Mouse (Mus musculus): ENCODE results near the gene Stum. TPM values are rescaled to one million over a fixed set of nuclear protein-coding genes. Genes with fewer than 3 reads are reported as not detected.
A peak's percentile ranks its signal among the peaks of the same experiment; 100 is the strongest.

Gene Stum
- total and polyA plus RNA-seq, 3 experiments: 0.42 to 0.61 (median 0.51) TPM

GRCm38 (mm10) chr1:180500641-180501040 is 17.3 kb upstream of the Stum start:
- Histone ChIP-seq H3K4me2 (ENCODE audit: insufficient read depth, low read depth, poor library complexity, severe bottlenecking) (no peak overlapping the region), H3K27ac (ENCODE audit: insufficient read depth, low read depth) (no peak overlapping the region), H3K4me3 (replicated peaks in 1 of 3; ENCODE audit: low read depth in 2 of 3, low read length in 2 of 3, poor library complexity in 1 of 3) (no peak overlapping the region), H3K9me3 (replicated peaks; ENCODE audit: low read length) (no peaks in the 10 kb centered on the region), H3K36me3 (replicated peaks in 1 of 2; ENCODE audit: control insufficient read depth in 1 of 2, insufficient read depth in 1 of 2, low read length in 1 of 2) (peaks cover 0 to 27% of the 10 kb centered on the region in 2 experiments), H3K9ac (ENCODE audit: insufficient read depth, low read depth) (no peak overlapping the region), H3K4me1 (ENCODE audit: control insufficient read depth in 1 of 2, insufficient read depth in 2 of 2) (peaks cover 22 to 65% of the 10 kb centered on the region in 2 experiments), H3K79me2 (replicated peaks; ENCODE audit: control insufficient read depth, extremely low read depth, insufficient read depth, poor library complexity, severe bottlenecking) (no peaks in the 10 kb centered on the region), H3K27me3 (replicated peaks) (no peaks in the 10 kb centered on the region)
- dilution Hi-C loops (cut with MboI; ENCODE audit: extremely low pct_ligation_motif_present, extremely low pct_unique_long_range_greater_than_20kb, low sequenced_read_pairs) (no loop called here), in situ Hi-C loops (cut with MboI; ENCODE audit: low pct_ligation_motif_present, low pct_unique_long_range_greater_than_20kb, low sequenced_read_pairs) (no loop called here)
- no peak for DNase-seq (ENCODE audit: extremely low read depth)
- TF ChIP-seq MXI1 (IDR thresholded peaks at IDR 0.05; ENCODE audit: low read depth, low read length) (no peak), TBP (conservative IDR thresholded peaks at IDR 0.05; ENCODE audit: low read depth, low read length) (no peak)

GRCm38 (mm10) chr1:180500218-180500617 is 16.9 kb upstream of the Stum start:
- DNase-seq (ENCODE audit: extremely low read depth): no peak
- Histone ChIP-seq H3K27ac (ENCODE audit: insufficient read depth, low read depth) (0 out of 2 replicates have a peak overlapping the region, but pooled peaks have one; percentile 2), H3K4me2 (ENCODE audit: insufficient read depth, low read depth, poor library complexity, severe bottlenecking) (no peak overlapping the region), H3K79me2 (replicated peaks; ENCODE audit: control insufficient read depth, extremely low read depth, insufficient read depth, poor library complexity, severe bottlenecking) (no peaks in the 10 kb centered on the region), H3K36me3 (replicated peaks in 1 of 2; ENCODE audit: control insufficient read depth in 1 of 2, insufficient read depth in 1 of 2, low read length in 1 of 2) (peaks cover 0 to 26% of the 10 kb centered on the region in 2 experiments), H3K4me3 (replicated peaks in 1 of 3; ENCODE audit: low read depth in 2 of 3, low read length in 2 of 3, poor library complexity in 1 of 3) (no peak overlapping the region), H3K9ac (ENCODE audit: insufficient read depth, low read depth) (peak overlapping the region; percentile 11; the same call in 1 of the 2 replicates), H3K4me1 (ENCODE audit: control insufficient read depth in 1 of 2, insufficient read depth in 2 of 2) (peaks cover 22 to 65% of the 10 kb centered on the region in 2 experiments), H3K9me3 (replicated peaks; ENCODE audit: low read length) (no peaks in the 10 kb centered on the region), H3K27me3 (replicated peaks) (no peaks in the 10 kb centered on the region)
- TF ChIP-seq ZC3H11A (IDR thresholded peaks at IDR 0.05; ENCODE audit: low read depth, low read length) (no peak), RCOR1 (conservative IDR thresholded peaks at IDR 0.05; ENCODE audit: low read depth, low read length) (no peak), E2F4 (IDR thresholded peaks at IDR 0.05; ENCODE audit: insufficient replicate concordance, low read depth, low read length) (no peak), TBP (conservative IDR thresholded peaks at IDR 0.05; ENCODE audit: low read depth, low read length) (no peak), MEF2A (IDR thresholded peaks at IDR 0.05; ENCODE audit: borderline replicate concordance, low read depth, low read length) (peak; percentile 25; the same call in 1 of the 2 replicates), UBTF (IDR thresholded peaks at IDR 0.05; ENCODE audit: low read depth, low read length) (no peak), MAZ (IDR thresholded peaks at IDR 0.05; ENCODE audit: low read depth, low read length) (no peak), EP300 (IDR thresholded peaks at IDR 0.05; ENCODE audit: low read length) (0 out of 2 replicates have a peak, but pooled peaks have one; percentile 41)
- dilution Hi-C loops (cut with MboI; ENCODE audit: extremely low pct_ligation_motif_present, extremely low pct_unique_long_range_greater_than_20kb, low sequenced_read_pairs): no loop called here
- in situ Hi-C loops (cut with MboI; ENCODE audit: low pct_ligation_motif_present, low pct_unique_long_range_greater_than_20kb, low sequenced_read_pairs): no loop called here

- Histone ChIP-seq H3K9ac (ENCODE audit: insufficient read depth, low read depth) (peak overlapping the region; percentile 11; the same call in 1 of the 2 replicates), H3K27me3 (replicated peaks) (no peaks in the 10 kb centered on the region), H3K79me2 (replicated peaks; ENCODE audit: control insufficient read depth, extremely low read depth, insufficient read depth, poor library complexity, severe bottlenecking) (no peaks in the 10 kb centered on the region), H3K27ac (ENCODE audit: insufficient read depth, low read depth) (no peak overlapping the region), H3K9me3 (replicated peaks; ENCODE audit: low read length) (no peaks in the 10 kb centered on the region), H3K36me3 (replicated peaks in 1 of 2; ENCODE audit: control insufficient read depth in 1 of 2, insufficient read depth in 1 of 2, low read length in 1 of 2) (peaks cover 0 to 24% of the 10 kb centered on the region in 2 experiments), H3K4me1 (ENCODE audit: control insufficient read depth in 1 of 2, insufficient read depth in 2 of 2) (peaks cover 26 to 69% of the 10 kb centered on the region in 2 experiments), H3K4me2 (ENCODE audit: insufficient read depth, low read depth, poor library complexity, severe bottlenecking) (no peak overlapping the region), H3K4me3 (replicated peaks in 1 of 3; ENCODE audit: low read depth in 2 of 3, low read length in 2 of 3, poor library complexity in 1 of 3) (no peak overlapping the region)
- dilution Hi-C loops (cut with MboI; ENCODE audit: extremely low pct_ligation_motif_present, extremely low pct_unique_long_range_greater_than_20kb, low sequenced_read_pairs) (no loop called here), in situ Hi-C loops (cut with MboI; ENCODE audit: low pct_ligation_motif_present, low pct_unique_long_range_greater_than_20kb, low sequenced_read_pairs) (no loop called here)
- no peak for DNase-seq (ENCODE audit: extremely low read depth)
- peak; percentile 35 for TF ChIP-seq IRF4 (IDR thresholded peaks at IDR 0.05; ENCODE audit: low read depth, low read length)
- no peak for TF ChIP-seq ZC3H11A (IDR thresholded peaks at IDR 0.05; ENCODE audit: low read depth, low read length)
- TF ChIP-seq MAZ (IDR thresholded peaks at IDR 0.05; ENCODE audit: low read depth, low read length): 0 out of 2 replicates have a peak, but pooled peaks have one; percentile 27
Measured at GRCm38 (mm10) chr1:180499766-180500165, 16.5 kb upstream of the Stum start.

All from CH12.LX (cell line).